Mouse (Mus musculus) neural tube, embryonic 13.5 days (tissue): ENCODE data around the gene Cd2bp2. TPM values are rescaled to one million over a fixed set of nuclear protein-coding genes. Genes with fewer than 3 reads are reported as not detected.
"Not testable (repeated sequence)": the region's sequence is repeated elsewhere in the genome, so short reads cannot be mapped to it uniquely, and the experiment has no call there.

Experiments used
- ATAC-seq: fragments of 200-750 bp; cut with Nextera tagmentation; 2 replicates; pipeline ENCODE4 v1.8.0; 2017; ENCODE audit warnings: low read depth, mild to moderate bottlenecking, moderate TSS enrichment, moderate library complexity
- H3K27ac ChIP-seq: fragments of 300-500 bp; sonication (generic); replicated peaks from 2 replicates; pipeline ENCODE4 v1.5.1; 2015; ENCODE audit warnings: moderate library complexity, mild to moderate bottlenecking, inconsistent platforms
- H3K27me3 ChIP-seq: fragments of 300-500 bp; sonication (generic); 2 replicates; pipeline ENCODE4 v1.6.1; 2015; ENCODE audit warnings: mild to moderate bottlenecking, inconsistent platforms
- H3K36me3 ChIP-seq: fragments of 300-500 bp; sonication (generic); 2 replicates; pipeline ENCODE4 v1.6.1; 2015; ENCODE audit warnings: mild to moderate bottlenecking, inconsistent platforms
- H3K4me1 ChIP-seq: fragments of 300-500 bp; sonication (generic); replicated peaks from 2 replicates; pipeline ENCODE4 v1.6.1; 2015; ENCODE audit warnings: inconsistent platforms
- H3K4me2 ChIP-seq: fragments of 300-500 bp; sonication (generic); 2 replicates; pipeline ENCODE4 v1.6.1; 2015; ENCODE audit warnings: inconsistent platforms, mild to moderate bottlenecking, moderate library complexity
- H3K4me3 ChIP-seq: fragments of 300-500 bp; sonication (generic); 2 replicates; pipeline ENCODE4 v1.5.1; 2015; ENCODE audit warnings: mild to moderate bottlenecking, inconsistent platforms
- H3K9ac ChIP-seq: fragments of 300-500 bp; sonication (generic); 2 replicates; pipeline ENCODE4 v1.6.1; 2015; ENCODE audit warnings: moderate library complexity, mild to moderate bottlenecking, inconsistent platforms
- H3K9me3 ChIP-seq: fragments of 300-500 bp; sonication (generic); 2 replicates; pipeline ENCODE4 v1.6.1; 2016; ENCODE audit warnings: inconsistent platforms
- WGBS: fragments of 180-500 bp; shearing (Covaris S2); methylation state at CpG from one replicate; pipeline ENCODE4 v1.1.7; 2015; 5-methylcytosine and 5-hydroxymethylcytosine counted together
- polyA plus RNA-seq: library from polyadenylated mRNA; unstranded; fragments of >200 nt; fragmentation: Nextera tagmentation; extraction: Ambion mirVana; gene quantifications from 2 replicates; pipeline ENCODE4 v1.2.1, GENCODE M21; 2015

Cd2bp2 gene
- polyA plus RNA-seq, 1 experiment from 2014 or later = 78.7 TPM

DNA sequence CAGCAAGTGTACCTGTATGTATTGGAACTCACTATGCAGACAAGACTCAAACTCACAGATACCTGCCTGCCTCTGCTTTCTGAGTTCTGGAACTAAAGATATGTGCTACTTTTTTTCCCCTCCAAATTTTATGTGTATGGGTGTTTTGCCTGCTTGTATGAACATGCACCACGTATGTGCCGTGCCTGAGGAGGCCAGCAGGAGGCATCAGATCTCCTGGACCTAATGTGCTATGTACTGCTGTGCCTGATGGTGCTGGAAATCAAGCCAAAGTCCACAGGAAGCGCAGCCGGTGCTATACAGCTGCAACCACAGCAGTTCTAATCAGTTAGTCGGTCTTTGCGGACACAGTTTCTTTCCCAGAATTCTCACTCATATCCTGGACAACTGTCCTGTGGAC, 12.0 kb downstream of the Cd2bp2 start:
- H3K27me3 ChIP-seq = no peaks in the 10 kb centered on the region
- no peaks in the 10 kb centered on the region for H3K9me3 ChIP-seq
- H3K4me1 ChIP-seq = no peaks in the 10 kb centered on the region
- WGBS = 79% methylated on average over 6 of the region's 6 CpGs
- H3K4me2 ChIP-seq = no peak overlapping the region
- no peak overlapping the region for H3K4me3 ChIP-seq
- no peak overlapping the region for H3K27ac ChIP-seq
- H3K36me3 ChIP-seq = no peaks in the 10 kb centered on the region
- no peak overlapping the region for H3K9ac ChIP-seq
- no peak for ATAC-seq

DNA sequence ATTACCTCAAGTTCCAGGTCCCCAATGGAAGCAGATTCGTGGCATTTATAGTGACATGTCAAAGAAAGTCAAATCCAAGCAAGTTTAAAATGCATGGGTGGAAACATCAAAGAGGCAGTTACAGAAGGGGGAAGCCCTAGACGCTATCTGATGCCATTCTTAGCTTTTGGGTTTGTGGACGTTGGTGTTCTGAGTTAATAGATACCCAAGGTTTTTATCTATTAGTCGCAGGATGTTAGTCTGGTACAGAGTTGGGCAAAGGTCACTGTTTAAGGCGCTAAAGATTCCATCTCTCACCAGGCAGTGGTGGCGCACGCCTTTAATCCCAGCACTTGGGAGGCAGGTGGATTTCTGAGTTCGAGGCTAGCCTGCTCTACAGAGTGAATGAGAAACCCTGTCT, 12.5 kb downstream of the Cd2bp2 start:
- Histone ChIP-seq H3K4me1 (no peaks in the 10 kb centered on the region), H3K4me2 (no peak overlapping the region), H3K36me3 (no peaks in the 10 kb centered on the region), H3K27ac (no peak overlapping the region), H3K27me3 (no peaks in the 10 kb centered on the region), H3K9me3 (no peaks in the 10 kb centered on the region), H3K4me3 (no peak overlapping the region), H3K9ac (no peak overlapping the region)
- WGBS = 83% methylated on average over 8 of the region's 8 CpGs
- no peak for ATAC-seq

DNA sequence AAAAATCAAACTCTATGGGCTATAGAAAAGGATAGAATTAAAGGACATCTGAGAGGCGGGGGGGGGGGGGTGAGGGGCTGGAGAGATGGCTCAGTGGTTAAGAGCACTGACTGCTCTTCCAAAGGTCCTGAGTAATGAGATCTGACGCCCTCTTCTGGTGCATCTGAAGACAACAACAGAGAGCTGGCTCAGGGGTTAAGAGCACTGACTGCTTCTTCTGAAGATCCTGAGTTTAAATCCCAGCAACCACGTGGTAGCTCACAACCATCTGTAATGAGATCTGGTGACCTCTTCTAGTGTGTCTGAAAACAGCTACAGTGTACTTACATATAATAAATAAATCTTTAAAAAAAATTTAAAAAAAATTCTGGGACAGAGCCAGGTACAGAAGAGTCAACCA, 14.1 kb downstream of the Cd2bp2 start:
- H3K4me2 ChIP-seq, H3K9me3 ChIP-seq, ATAC-seq, H3K36me3 ChIP-seq, H3K9ac ChIP-seq, H3K27ac ChIP-seq, H3K4me1 ChIP-seq, H3K27me3 ChIP-seq, H3K4me3 ChIP-seq: not testable (repeated sequence)
- WGBS = 38% methylated on average over 3 of the region's 3 CpGs

DNA sequence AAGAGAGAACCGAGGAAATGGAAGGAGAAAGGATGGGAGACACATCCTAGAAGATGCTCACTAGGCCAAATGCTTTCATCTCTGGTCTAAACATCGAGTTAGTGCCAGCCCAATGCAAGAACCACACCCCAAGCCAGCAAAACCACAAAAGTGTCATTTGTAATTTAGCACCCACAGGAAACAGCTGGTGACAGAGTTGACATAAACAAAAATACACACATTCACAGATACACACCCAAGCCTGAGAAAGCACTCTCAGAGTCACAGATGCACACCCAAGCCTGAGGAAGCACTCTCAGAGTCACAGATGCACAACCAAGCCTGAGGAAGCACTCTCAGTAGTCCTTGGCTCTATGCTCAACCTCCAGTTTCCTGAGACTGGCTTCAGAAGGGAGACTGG, 15.1 kb downstream of the Cd2bp2 start:
- Histone ChIP-seq H3K9me3 (no peaks in the 10 kb centered on the region), H3K36me3 (no peaks in the 10 kb centered on the region), H3K9ac (no peak overlapping the region), H3K4me3 (no peak overlapping the region), H3K4me2 (no peak overlapping the region), H3K4me1 (no peaks in the 10 kb centered on the region), H3K27me3 (no peaks in the 10 kb centered on the region), H3K27ac (no peak overlapping the region)
- ATAC-seq = no peak
- WGBS = 86% methylated on average over 2 of the region's 2 CpGs

GRCm38 (mm10) chr7:127176937-127177336, 18.9 kb downstream of the Cd2bp2 start:
- Histone ChIP-seq H3K36me3 (no peaks in the 10 kb centered on the region), H3K27ac (no peak overlapping the region), H3K27me3 (no peaks in the 10 kb centered on the region), H3K4me1 (no peaks in the 10 kb centered on the region), H3K4me2 (no peak overlapping the region), H3K9ac (no peak overlapping the region), H3K9me3 (no peaks in the 10 kb centered on the region), H3K4me3 (no peak overlapping the region)
- 81% methylated on average over 4 of the region's 4 CpGs for WGBS
- ATAC-seq = no peak

GRCm38 (mm10) chr7:127166501-127166900, 29.3 kb downstream of the Cd2bp2 start:
- no peak overlapping the region for H3K4me3 ChIP-seq
- no peak for ATAC-seq
- H3K36me3 ChIP-seq = no peaks in the 10 kb centered on the region
- H3K27me3 ChIP-seq = no peaks in the 10 kb centered on the region
- H3K27ac ChIP-seq = no peak overlapping the region
- H3K4me1 ChIP-seq = no peaks in the 10 kb centered on the region
- H3K9ac ChIP-seq = no peak overlapping the region
- H3K4me2 ChIP-seq = no peak overlapping the region
- no peaks in the 10 kb centered on the region for H3K9me3 ChIP-seq
- 95% methylated on average over 5 of the region's 5 CpGs for WGBS

DNA sequence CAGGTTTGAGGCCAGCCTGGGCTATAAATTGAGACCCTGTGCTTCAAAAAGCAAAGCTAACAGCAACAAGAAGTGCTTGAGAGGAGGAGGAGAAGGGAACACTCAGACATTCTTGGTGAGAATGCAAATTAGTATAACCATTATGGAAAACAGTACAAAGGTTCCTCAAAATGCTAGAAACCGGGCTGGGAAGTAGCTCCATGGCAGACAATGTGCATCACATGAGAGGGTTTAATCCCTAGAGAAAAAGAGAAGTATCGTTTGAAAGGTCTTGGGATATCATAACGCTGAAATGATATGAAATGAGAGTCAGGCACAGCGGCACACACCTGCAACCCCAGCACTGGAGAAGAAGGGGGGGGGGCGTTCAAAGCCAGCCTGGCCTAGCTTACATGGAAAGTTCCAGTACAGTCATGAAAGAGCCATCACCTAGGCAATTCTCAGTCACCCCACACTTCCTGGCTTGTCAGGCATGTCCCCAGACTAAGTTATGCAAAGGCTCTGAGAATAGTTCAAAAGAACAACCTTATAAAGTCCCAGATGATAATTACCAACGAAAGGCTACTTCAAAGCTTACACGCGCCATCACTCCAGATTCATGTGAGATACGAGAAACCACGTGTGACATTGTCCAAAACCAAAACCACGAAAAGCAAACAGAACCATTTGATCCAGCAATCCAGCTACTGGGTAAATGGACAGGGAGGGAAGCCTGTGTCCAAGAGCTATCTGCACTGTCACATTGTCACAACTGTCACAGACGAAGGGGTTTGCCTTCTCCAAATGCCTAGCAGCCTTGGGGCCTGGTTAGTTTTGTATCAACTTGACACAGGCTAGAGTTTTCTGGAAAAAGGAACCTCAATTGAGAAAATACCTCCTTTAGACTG, 30.0 kb downstream of the Cd2bp2 start:
- no peak overlapping the region for H3K4me2 ChIP-seq
- H3K27ac ChIP-seq = no peak overlapping the region
- 89% methylated on average over 12 of the region's 12 CpGs for WGBS
- no peaks in the 10 kb centered on the region for H3K9me3 ChIP-seq
- H3K36me3 ChIP-seq = no peaks in the 10 kb centered on the region
- H3K4me3 ChIP-seq = no peak overlapping the region
- H3K9ac ChIP-seq = no peak overlapping the region
- H3K27me3 ChIP-seq = no peaks in the 10 kb centered on the region
- ATAC-seq = no peak
- no peaks in the 10 kb centered on the region for H3K4me1 ChIP-seq

DNA sequence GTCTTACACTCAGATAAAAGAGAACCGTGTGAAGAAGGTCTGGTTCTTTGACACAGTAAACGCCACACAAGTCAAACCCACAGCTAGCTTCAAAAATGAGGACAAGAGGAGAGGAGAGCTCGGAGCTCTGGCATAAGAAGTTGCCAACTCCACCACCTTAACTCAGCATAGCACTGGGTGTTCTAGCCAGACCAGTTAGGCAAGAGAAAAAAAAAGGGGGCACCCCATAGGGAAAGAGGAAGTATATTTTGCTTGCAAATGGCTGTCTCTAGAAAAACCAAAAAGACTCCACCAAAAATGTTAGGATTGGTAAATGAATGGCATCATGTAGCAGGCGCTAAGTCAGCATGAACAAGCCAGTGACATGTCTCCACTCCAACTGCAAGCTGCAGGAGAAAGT, 31.8 kb downstream of the Cd2bp2 start:
- Histone ChIP-seq H3K9me3 (no peaks in the 10 kb centered on the region), H3K4me3 (no peak overlapping the region), H3K4me2 (no peak overlapping the region), H3K36me3 (no peaks in the 10 kb centered on the region), H3K27me3 (no peaks in the 10 kb centered on the region), H3K9ac (no peak overlapping the region), H3K4me1 (no peaks in the 10 kb centered on the region), H3K27ac (no peak overlapping the region)
- no peak for ATAC-seq
- WGBS = 91% methylated on average over 4 of the region's 4 CpGs

DNA sequence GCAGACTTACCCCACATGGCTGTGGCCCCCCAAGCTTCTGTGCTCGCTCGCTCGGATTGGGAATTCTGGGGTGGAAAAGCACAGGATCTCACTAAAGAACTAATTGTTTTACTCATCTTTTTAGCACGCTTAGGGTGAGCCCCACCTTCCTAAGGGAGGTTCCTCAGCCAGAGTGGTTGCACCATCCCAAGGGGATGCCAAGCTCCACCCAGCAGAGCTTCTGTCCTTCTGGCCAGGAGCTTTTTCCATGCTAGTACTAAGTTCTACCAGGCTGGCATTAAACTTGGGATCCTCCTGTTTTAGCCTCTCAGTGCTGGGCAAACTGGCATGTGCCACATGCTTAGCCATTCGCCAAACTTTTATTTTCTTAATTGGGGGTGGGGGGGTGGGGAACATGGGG, 33.3 kb downstream of the Cd2bp2 start:
- Histone ChIP-seq H3K4me2 (no peak overlapping the region), H3K4me1 (no peaks in the 10 kb centered on the region), H3K9ac (no peak overlapping the region), H3K27me3 (no peaks in the 10 kb centered on the region), H3K9me3 (no peaks in the 10 kb centered on the region), H3K4me3 (no peak overlapping the region), H3K27ac (no peak overlapping the region), H3K36me3 (no peaks in the 10 kb centered on the region)
- 83% methylated on average over 5 of the region's 5 CpGs for WGBS
- no peak for ATAC-seq

- H3K36me3 ChIP-seq = no peaks in the 10 kb centered on the region
- no peak overlapping the region for H3K9ac ChIP-seq
- 86% methylated on average over 4 of the region's 4 CpGs for WGBS
- no peak overlapping the region for H3K27ac ChIP-seq
- H3K4me2 ChIP-seq = no peak overlapping the region
- no peaks in the 10 kb centered on the region for H3K27me3 ChIP-seq
- H3K4me3 ChIP-seq = no peak overlapping the region
- ATAC-seq = no peak
- no peaks in the 10 kb centered on the region for H3K9me3 ChIP-seq
- no peaks in the 10 kb centered on the region for H3K4me1 ChIP-seq
Observed at GRCm38 (mm10) chr7:127157548-127157947, 38.3 kb downstream of the Cd2bp2 start.

DNA sequence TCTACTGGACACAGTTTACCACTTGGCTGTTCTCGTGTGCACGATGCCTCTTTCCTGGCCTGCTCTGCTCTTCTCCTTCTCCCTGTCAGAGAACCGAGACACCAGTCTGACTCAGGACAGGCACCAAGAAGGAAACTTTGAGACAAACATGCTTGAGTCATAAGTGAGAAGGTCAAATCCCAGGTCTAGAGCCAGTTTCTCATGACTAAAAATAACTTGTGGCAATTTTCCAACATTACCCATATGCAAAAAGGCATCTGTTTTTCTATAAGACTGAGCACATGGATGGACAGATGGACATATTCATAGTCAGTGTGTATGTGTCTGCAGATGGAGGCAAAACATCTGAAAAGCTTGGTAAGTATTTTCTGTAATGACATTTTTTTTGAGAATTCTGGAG, 42.4 kb downstream of the Cd2bp2 start:
- H3K27me3 ChIP-seq = no peaks in the 10 kb centered on the region
- H3K4me3 ChIP-seq = no peak overlapping the region
- H3K9me3 ChIP-seq = no peaks in the 10 kb centered on the region

DNA sequence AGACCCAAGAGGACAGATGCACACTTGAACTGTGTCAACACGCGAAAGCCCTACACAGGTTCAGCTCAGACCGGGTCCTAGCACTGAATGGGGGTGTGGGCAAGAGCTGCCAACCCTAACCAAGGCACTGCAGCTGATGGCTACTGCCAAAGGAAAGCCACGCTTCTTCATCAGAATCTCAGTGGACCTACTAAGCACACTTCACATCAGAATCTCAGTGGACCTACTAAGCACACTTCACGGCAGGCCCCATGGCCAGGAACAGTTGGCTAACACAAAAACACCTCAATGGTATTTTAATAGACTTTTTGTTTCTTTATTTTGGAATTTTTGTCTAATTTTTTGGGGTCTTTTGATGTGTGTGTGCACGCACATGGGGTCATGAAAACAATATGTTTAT, 43.4 kb downstream of the Cd2bp2 start:
- no peak overlapping the region for H3K27ac ChIP-seq
- no peak overlapping the region for H3K9ac ChIP-seq
- ATAC-seq = no peak
- no peak overlapping the region for H3K4me2 ChIP-seq
- no peaks in the 10 kb centered on the region for H3K9me3 ChIP-seq
- H3K27me3 ChIP-seq = no peaks in the 10 kb centered on the region
- H3K36me3 ChIP-seq = no peaks in the 10 kb centered on the region
- no peak overlapping the region for H3K4me3 ChIP-seq
- H3K4me1 ChIP-seq = no peaks in the 10 kb centered on the region
- WGBS = 87% methylated on average over 6 of the region's 6 CpGs

More for the DNA sequence above, 42.4 kb downstream of the Cd2bp2 start:
- H3K27ac ChIP-seq = no peak overlapping the region
- H3K9ac ChIP-seq = no peak overlapping the region
- H3K4me1 ChIP-seq = no peaks in the 10 kb centered on the region
- no peak for ATAC-seq
- 89% methylated on average over 3 of the region's 3 CpGs for WGBS
- H3K36me3 ChIP-seq = no peaks in the 10 kb centered on the region
- no peak overlapping the region for H3K4me2 ChIP-seq

GRCm38 (mm10) chr7:127147901-127148300, 47.9 kb downstream of the Cd2bp2 start:
- Histone ChIP-seq H3K9ac (no peak overlapping the region), H3K4me3 (no peak overlapping the region), H3K27ac (no peak overlapping the region), H3K27me3 (no peaks in the 10 kb centered on the region), H3K4me1 (no peaks in the 10 kb centered on the region), H3K36me3 (no peaks in the 10 kb centered on the region), H3K9me3 (no peaks in the 10 kb centered on the region), H3K4me2 (no peak overlapping the region)
- ATAC-seq = no peak
- 81% methylated on average over 3 of the region's 3 CpGs for WGBS
